Mouse (Mus musculus): ENCODE measurements around the gene Trpm7.
"Not testable (repeated sequence)": the region's sequence is repeated elsewhere in the genome, so short reads cannot be mapped to it uniquely, and the experiment has no call there.

The Trpm7 gene

DNA sequence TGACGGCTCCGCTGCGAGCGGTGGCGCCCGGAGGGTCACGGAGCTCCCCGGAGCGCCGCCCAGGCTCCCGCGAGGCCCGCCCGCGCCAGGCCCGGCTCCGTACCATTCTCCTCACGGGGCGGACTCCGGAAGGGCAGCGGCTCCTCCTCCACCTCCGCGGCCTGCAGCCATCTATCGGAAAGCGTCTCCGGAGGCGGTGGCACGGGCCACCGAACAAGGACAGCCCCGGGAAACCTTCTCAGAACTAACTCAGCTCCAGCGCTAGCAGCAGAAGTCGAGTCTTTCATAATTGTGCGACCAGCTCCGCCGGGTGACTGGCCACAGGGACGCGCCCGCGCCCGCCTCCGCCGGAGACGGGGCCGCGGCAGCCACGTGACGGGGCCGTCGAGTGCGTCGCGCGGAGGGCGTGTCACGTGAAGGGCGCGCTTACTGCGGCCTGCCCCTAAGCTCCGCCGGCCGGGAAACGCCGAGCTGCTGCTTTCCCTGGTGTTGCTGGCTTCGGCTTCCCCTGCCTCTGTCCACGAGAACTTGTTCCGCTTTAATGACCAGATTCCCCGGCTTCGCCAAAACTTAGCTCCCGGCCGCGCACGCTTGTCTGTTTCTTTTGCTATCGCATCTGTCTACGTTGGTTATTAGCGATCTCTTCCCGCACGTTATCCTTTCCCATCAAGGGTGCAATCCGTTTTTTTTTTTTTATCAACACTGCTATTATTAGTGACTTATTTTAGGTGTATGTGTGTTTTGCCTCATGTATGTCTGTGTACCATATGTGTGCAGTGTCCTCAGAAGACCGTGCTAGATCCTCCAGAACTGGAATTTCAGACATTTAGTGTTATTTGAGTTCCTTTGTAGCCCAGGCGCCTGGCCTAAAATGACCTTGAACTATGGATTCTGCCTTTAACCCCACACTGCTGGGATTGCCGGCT is at the start of gene Trpm7:
Trpm7 (minus strand) TSS at position 360 of the 926 bp plus-strand sequence.
- DNase-seq (ENCODE audit: low spot score in 2 of 2) = peak; percentile 78 to 82

GRCm38 (mm10) chr2:126920358-126921060 is 44.5 kb upstream of the Trpm7 start:
- DNase-seq (ENCODE audit: low spot score in 2 of 2) = no peak

- DNase-seq (ENCODE audit: low spot score in 2 of 2) = no peak
Measured at GRCm38 (mm10) chr2:126916236-126916635, 40.2 kb upstream of the Trpm7 start.

- DNase-seq (ENCODE audit: low spot score in 2 of 2) = no peak
Measured at GRCm38 (mm10) chr2:126914096-126914495, 38.1 kb upstream of the Trpm7 start.

- DNase-seq (ENCODE audit: low spot score in 2 of 2) = no peak
Measured at GRCm38 (mm10) chr2:126904162-126904561, 28.1 kb upstream of the Trpm7 start.

GRCm38 (mm10) chr2:126897511-126897910 is 21.5 kb upstream of the Trpm7 start:
- DNase-seq (ENCODE audit: low spot score in 2 of 2) = no peak

DNA sequence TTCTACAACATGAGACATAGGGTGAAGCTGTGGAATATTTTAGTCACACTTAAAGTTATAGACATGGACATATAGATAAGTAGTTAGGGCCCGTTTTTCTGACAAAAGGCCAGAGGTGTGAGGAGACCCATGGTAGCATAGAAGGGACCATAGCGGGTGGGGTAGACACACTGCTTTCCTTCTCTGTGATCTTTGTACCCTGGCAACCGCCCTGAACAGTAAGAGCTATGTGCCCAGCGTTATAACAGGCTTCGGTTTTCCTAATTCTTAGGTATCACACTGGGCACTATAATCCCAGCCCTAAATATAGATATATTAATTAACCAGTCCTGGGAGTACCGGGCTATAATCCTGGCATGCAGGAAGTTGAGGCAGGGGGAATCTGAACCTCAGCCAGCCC is 20.9 kb upstream of the Trpm7 start:
- no peak for DNase-seq (ENCODE audit: low spot score in 2 of 2)

GRCm38 (mm10) chr2:126894245-126894644 is 18.2 kb upstream of the Trpm7 start:
- DNase-seq (ENCODE audit: low spot score in 2 of 2) = no peak

- no peak for DNase-seq (ENCODE audit: low spot score in 2 of 2)
Measured at GRCm38 (mm10) chr2:126892316-126892715, 16.3 kb upstream of the Trpm7 start.

GRCm38 (mm10) chr2:126891743-126892142 is 15.7 kb upstream of the Trpm7 start:
- DNase-seq (ENCODE audit: low spot score in 2 of 2) = no peak

DNA sequence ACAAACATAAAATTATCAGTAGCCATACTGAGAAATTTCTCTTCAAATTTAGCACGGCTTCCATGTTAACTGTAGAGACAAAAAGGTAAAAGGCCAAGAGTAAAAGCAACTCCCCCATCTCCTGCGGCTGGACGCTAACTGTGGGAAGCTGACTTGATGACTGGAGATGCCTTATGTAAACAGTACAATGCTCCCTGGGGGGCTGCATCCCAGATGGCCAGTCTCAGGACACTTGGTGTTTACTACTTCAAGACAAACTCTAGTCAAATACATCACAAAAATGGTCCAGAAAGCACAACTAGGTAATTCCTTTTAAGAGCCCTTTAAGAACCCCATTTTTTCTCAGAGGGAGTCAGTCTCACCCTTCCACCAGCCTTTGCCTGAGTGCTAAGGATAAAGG is 11.1 kb upstream of the Trpm7 start:
- DNase-seq (ENCODE audit: low spot score in 2 of 2) = no peak

DNA sequence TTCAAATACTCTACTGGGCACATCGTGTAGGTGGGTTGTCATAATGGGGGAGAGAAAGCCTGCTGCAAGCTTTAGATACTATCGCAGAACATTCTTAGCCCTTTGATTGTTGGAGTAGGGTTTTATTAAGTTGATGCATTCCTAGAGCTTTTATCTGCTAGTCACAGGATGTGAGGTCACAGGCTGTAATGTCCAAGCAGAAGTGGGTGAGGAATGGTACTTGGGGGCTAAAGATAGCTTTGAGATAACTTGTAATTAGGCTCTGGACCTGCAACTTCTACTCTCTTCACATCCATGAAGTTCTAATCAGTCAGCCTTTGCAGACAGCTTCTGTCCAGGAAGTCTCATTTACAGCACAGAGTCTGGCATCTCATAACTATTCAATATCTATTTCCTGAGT is 9.8 kb upstream of the Trpm7 start:
- DNase-seq (ENCODE audit: low spot score in 2 of 2) = no peak

- DNase-seq (ENCODE audit: low spot score in 2 of 2) = not testable (repeated sequence)
Measured at GRCm38 (mm10) chr2:126882711-126883110, 6.7 kb upstream of the Trpm7 start.

GRCm38 (mm10) chr2:126877991-126878390 is 2.0 kb upstream of the Trpm7 start:
- DNase-seq (ENCODE audit: low spot score in 2 of 2) = no peak

GRCm38 (mm10) chr2:126875516-126875835 is 554 bp downstream of the Trpm7 start:
- DNase-seq (ENCODE audit: low spot score in 2 of 2) = no peak

DNA sequence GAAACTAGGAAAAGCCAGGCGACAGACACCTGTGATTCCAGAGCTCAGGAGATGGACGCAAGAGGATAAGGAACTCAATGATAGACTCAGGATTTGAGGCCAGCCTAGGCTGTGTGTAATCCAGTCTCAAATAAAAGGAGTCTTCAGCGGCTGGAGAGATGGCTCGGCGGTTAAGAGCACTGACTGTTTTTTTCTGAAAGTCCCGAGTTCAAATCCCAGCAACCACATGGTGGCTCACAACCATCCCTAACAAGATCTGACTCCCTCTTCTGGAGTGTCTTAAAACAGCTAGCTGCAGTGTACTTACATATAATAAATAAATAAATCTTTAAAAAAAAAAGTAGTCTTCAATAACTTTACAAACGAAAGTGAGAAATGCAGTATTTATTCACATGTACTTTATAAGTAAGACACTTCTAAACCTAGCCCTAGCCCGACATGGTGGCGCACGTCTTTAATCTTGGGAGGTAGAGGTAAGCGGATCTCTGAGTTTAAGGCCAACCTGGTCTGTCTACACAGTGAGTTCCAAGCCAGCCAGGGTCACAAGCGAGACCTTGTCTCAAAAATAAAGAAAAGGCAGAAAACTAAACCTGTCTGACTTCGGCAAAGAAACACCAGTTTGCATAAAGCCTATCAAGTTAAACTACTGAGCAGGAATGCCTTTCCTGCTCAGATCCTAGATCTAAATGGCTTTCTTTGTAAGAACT is 1.1 kb downstream of the Trpm7 start:
- DNase-seq (ENCODE audit: low spot score in 2 of 2) = peak in 1 of 2 experiments; percentile 3

- no peak for DNase-seq (ENCODE audit: low spot score in 2 of 2)
Measured at GRCm38 (mm10) chr2:126866301-126866700, 9.7 kb downstream of the Trpm7 start.

DNA sequence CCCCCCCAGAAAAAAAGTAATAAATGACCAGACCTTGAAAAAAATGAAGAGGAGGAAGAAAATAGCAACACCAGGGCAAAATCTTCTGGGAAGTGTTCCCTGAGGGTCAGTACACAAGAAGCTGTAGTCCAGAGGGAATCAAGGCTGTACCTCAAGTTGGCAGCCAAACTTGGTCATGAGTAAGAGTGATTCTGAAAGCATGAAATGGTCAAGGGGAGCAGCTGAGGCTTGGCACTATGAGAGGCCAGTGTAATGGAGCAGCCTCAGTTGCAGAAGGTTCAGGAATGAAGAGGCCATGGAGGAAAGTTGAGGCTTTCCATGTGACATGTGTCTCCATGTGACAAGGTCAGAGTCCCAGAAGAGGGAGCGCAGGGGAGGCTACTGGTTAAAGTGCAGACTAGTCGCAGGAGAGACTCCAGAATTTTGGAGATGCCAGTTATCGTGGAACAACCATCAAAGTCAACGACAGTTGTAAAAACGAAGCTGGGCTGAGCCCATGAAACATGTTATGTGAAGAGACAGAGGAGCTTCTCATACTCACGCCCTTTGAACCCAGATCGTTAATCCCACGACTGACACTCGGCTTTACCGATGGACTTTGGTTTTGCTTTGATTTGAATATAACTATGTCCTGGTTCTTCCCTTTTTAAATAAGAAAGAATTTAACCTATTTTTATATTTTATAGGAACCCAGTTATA is 10.4 kb downstream of the Trpm7 start:
- DNase-seq (ENCODE audit: low spot score in 2 of 2) = no peak

DNA sequence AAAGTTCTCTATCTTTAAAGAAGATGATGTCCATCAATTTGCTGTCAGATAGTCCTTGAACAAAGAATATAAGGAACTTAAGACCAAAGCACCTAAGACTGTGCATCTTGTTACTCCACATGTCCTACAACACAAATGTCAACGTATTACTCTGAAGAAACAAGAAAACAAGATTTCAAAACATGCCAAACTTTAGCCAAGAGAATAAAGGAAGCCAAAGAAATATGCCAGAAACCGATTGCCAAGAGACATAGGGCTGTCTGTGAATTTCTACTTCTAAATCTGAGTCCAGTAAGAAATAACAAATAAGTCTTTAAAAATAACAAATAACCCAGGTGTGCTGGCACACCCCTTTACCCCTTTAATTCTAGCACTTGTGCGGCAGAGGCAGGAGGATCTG is 11.0 kb downstream of the Trpm7 start:
- DNase-seq (ENCODE audit: low spot score in 2 of 2) = no peak

DNA sequence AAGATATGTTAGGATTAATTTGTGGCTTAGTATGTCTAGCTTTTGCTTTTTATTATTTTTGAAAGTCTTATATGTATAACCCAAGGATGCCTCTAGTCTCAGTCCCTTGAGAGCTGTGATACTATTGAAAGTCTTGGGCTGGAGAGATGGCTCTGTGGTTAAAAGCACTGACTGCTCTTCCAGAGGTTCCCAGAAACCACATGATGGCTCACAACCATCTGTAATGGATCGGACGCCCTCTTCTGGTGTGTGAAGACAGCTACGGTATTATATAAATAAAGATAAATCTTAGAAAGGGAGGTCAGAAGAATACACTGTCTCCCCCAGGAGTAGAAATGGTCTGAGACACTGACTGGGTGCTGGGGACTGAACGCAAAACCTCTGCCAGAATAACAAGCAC is 31.3 kb downstream of the Trpm7 start:
- DNase-seq (ENCODE audit: low spot score in 2 of 2) = no peak

GRCm38 (mm10) chr2:126838848-126839247 is 37.2 kb downstream of the Trpm7 start:
- DNase-seq (ENCODE audit: low spot score in 2 of 2) = no peak

GRCm38 (mm10) chr2:126817414-126817813 is 58.6 kb downstream of the Trpm7 start:
- DNase-seq (ENCODE audit: low spot score in 2 of 2) = no peak
